Mouse (Mus musculus): ENCODE measurements around the gene Kcnk5.

Gene Kcnk5

DNA sequence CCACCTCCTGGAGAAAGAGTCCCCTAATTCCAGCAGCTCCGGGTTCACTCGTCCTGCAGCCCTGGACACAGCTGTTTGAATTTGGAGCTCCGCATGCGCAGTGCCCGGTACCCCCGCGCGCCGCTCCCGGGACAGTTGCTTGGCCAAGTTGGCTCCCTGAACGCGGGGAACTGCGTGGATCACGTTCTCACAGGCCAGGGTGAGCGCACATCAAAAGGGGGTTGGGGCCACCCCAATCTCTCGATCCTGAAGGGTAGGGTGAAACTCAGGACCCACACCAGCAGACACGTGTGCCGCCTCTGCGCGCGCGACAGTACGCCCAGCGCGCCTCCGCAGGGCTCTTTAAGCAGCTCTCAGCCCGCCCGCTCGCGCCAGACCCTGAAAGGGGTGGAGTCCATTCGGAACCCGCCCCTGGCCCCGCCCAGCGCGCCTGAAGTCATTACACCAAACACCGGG, at the start of gene Kcnk5:
Kcnk5 (minus strand) TSS at position 344 of the 456 bp plus-strand sequence.
- peak; percentile 82 for DNase-seq (ENCODE audit: low read depth, low spot score)

DNA sequence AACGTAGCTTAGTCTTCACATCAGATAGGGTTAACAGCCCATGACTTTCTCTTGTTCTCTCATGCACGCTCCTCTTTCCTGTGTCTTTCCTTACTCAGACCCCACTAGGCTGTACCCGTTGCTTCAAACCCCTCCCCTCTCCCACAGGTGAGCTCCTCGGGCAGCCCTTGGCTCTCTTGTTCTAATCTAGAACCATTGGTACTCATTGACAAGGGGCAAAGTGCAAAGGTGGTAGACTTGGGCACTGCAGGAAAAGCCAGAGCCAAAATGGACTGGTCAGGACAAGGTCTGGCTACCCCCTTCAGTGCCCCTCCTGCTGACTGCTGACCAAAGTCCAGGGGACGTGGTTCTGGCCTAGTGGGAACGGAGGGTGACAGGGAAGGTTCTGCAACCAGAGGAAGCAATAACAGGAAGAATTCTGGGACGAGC, 48.5 kb upstream of the Kcnk5 start:
- no peak for DNase-seq (ENCODE audit: low read depth, low spot score)

DNA sequence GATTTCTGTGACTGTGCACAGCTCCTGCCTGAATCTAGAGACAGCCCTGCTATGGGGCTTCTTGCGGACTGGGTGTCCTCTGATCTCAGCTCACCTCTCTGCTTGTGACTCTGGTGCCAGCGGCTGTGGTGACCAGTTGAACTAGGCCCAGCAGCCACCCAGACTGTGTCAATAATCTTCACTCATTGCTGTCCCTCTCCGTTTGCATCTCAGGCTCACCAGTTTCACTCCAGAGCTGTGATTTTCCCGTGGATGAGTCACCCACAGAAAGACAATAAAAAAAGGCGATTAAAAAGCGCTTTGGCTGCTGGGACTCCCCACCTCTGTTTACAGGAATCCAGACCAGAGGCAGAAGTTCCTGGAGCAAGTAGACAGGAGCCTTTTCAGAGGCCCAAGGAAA, 47.8 kb upstream of the Kcnk5 start:
- DNase-seq (ENCODE audit: low read depth, low spot score), result no peak

DNA sequence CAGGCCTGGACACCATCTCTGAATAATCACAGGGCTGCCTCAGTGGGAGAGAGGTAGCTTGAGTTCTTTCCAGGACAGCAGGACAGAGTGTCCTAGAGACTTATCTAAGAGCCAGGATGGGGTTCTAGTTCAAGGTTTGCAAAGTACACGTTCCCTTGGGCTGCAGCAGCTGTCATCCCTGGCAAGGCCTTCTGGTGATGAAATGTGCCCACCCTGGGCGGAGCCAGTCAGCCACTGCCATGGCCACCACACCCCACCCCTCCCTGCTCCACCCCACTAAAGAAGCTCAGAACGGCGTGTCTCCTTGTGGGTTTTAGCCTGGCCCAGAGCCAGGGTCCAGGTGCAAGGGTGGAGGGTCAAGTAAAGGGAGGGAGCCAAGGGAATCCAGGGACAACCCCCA, 46.7 kb upstream of the Kcnk5 start:
- no peak for DNase-seq (ENCODE audit: low read depth, low spot score)

DNA sequence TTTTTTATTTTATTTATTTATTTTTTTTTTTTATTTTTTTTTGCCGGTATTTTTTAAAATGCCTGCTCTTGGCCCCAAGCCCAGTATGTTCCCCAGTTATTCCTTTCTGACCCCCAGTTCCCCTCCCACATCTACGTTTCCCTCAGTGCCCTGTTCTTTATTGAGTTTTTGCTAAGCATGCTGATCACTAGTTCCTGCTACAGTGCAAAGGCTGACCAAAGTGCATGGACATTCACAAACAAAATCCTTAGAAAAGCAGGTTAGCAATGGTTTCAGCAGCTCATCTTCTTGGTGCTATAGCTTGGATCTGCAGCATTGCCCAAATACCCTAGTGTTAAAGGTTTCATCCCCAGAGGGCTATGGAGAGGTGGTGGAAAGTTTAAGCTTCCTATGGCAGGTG, 45.4 kb upstream of the Kcnk5 start:
- DNase-seq (ENCODE audit: low read depth, low spot score), result no peak

DNA sequence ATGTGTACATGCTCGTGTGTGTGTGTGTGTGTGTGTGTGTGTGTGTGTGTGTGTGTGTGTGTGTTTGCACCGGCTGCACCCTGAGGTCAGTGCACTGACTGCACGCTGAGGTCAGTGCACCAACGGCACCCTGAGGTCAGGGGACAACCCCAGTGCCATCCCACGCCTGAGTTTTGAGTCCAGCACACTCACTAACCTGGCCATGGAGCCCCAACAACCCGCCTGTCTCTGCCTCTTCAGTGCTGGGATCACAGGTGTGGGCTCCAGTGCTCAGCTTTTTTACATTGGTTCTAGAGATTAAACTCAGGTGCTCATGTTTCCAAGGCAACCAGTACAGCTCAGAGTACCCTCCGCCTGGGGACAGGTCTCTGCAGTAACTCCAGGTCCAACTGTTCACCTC, 44.9 kb upstream of the Kcnk5 start:
- no peak for DNase-seq (ENCODE audit: low read depth, low spot score)

DNA sequence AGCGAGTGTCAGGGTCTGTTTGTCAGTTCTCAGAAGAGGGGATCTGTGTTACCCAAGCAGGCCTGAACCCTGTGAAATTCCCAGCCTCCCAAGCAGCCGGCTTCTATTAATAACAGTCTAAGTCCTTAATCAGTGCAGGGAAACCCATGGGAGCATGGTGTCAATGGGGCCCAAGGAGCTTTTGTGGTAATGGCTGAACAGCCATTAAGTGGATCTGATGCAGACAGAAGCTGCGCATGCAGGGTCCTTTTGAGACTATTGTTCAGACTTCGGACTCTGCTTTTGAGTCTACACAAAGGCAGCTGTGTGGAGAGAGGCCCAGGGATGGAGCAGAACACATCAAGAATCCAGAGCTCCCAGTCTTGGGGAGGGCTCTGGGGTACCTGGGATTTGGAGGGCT, 43.9 kb upstream of the Kcnk5 start:
- peak; percentile 17 for DNase-seq (ENCODE audit: low read depth, low spot score)

DNA sequence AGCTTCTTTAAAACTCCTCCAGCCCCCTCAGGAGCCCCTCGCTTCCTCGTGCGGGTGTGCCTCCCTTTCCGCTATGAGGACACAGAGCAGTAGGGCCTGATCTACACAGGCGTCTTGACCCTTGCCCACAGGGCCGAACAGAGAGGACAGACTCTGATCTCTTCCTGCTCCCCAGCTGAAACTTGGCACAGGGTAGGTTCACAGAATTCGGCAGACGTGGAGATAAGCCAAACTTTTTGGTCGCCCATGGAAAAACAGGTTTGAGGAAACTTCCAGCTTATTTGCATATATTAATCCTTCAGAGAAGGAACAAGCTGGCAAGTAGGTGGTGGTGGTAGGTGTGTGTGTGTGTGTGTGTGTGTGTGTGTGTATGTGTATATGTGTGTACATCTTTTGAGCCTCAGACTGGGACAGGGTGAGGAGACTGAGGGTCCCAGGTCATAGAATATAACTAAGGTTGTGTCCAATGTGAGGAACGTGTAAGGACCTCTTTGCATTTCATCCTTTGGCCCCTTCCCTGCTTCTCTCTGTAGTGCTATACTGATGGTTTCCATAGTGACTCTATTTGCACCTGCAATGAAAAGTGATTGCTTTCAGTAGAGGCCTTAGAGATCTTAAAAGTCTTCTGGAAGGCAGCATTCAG, 43.1 kb upstream of the Kcnk5 start:
- DNase-seq (ENCODE audit: low read depth, low spot score), result no peak

DNA sequence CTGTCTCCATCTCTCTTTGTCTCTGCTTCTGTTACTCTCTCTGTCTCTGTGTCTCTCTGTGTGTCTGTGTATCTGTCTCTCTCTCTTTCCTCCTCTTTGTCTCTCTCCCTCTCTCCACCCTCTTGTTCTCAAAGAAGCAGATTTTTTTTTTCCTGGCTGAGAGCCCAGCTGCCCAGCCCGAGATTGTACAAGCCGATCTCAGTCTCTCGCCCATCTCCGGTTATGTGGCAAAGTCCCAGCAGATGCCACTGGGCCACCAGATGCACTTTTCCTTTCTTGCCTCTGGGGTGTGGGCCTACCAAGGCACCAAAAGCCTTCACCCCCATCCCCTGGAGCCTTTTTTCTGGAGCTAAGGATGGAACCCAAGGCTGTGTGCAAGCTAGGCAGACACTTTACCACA, 42.6 kb upstream of the Kcnk5 start:
- no peak for DNase-seq (ENCODE audit: low read depth, low spot score)

DNA sequence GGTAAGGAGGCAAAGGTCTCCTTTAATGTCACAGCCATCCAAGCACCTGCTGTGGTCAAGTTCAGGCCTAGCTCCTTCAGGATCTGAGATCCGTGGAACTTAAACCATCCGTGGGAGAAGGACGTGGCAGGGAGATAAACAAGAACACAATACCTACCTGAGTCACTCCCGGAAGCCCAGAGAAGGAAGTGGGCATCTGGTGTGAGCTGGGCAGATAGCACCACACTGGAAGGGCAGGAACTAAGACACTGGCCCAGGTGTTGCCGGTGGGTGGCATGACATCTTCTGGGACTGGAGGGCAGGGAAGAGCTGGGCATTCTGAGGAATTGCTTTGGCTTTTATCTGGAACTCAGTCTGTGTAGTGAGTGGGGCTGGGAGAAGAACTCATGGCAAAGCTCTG, 41.6 kb upstream of the Kcnk5 start:
- no peak for DNase-seq (ENCODE audit: low read depth, low spot score)

DNA sequence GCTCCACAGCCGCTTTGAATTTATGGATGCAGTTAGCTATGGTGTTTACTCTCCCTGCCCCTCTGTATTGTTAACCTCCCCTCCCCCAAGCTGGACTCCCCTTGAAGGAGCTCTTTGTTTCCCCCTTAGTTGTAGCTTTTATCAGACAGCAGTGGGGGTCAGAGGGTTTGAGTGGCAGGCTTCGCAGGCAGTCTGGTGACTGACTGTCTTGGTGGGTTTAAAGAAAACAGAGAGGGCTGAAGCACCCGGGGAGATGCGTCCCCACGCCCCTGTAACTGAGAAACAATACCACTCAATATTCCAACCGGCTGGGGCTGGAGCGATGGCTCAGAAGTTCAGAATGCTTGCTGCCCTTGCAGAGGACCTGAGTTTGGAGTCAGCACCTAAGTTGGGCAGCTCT, 39.5 kb upstream of the Kcnk5 start:
- no peak for DNase-seq (ENCODE audit: low read depth, low spot score)

DNA sequence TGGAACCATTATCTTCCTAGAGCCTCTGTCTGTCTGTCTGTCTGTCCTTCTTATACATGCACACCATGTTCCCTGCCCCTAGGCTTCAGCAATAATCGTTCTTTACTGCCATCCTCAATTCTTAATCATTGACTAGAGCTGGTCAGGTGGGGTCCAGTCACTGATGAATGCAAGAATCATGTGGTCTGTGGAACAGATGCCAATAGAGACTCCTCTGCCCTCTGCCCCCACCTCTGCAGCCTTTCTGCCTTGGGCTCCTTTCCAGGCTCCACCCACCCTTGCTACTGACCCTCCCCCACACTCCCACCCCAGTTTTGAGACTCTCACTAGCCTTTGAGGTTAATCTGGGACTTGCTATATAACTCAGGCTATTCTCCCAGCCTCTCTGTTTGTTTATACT, 38.2 kb upstream of the Kcnk5 start:
- no peak for DNase-seq (ENCODE audit: low read depth, low spot score)

DNA sequence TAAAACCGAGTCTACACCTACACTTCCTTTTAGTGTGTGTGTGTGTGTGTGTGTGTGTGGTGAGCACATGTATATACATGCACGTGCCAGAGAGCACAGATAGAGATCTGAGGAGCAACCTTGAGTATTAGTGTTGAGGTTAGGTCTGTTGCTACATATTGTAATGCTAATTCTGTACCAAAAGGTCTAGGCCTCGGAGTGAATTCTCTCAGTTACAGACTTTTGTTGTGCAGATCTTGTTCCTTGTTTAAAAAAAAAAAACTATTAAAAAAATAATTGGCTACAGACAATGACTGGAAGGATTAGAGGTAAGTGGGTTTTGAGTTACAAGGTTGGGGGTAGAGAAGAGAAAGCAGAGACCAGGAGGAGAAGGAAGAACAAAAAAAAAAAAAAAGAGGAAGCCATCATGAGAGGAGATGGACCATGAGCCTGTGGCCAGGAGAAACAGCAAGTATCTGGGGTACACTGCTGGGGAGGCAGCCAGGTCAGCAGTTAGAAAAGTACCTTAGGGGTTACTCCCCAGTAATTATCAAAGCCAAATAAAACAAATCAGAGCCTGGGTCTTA, 35.8 kb upstream of the Kcnk5 start:
- DNase-seq (ENCODE audit: low read depth, low spot score), result no peak

DNA sequence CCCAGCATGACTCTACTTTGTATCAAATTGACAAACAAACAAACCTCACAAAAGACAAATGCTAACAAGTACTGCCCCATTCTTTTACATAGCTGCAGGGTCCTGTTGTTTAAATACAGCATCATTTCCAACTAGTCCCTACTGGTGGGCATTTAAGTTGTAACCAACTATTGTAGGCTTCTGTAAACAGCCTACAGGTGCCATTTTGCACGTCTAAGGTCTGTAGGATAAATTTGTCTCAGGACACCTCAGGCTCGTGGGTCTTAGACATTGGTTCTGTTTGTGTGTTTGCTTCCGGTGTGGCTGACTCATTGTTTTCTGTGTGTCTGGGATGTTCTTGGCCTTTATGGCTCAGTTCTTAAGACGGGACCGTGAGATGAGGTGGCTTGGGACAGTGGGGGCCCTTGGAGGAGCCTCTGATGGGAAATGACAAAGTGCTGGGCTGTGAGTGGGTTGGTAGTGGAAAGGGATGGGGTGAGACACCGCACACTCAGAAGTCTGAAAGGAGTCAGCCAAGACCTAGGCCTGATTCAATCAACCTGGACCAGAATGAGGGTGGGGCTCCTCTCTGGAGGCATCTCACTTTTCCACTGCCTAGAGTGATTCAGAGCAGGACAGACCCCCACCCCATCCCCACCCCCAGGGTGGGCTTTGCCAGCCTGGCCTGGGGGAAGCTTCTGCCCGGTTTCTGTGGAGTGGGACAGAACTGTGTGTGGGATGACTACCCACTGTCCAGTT, 35.1 kb upstream of the Kcnk5 start:
- DNase-seq (ENCODE audit: low read depth, low spot score), result no peak

DNA sequence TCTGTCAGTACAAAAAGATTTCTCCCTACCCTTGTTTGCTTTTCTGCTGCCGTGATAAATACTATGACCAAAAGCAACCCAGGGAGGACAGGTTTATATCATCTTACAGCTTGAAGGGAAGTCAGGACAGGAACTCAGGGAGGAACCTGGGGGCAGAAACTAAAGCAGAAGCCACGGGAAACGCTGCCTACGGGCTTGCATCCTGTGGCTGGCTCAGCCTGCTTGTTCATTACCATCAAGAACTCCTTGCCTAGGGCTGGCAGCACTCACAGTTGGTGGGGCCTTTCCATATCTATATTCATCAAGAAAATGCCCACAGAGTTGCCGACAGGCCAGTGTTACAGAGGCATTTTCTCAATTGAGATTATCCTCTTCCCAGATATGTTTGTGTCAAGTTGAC, 34.2 kb upstream of the Kcnk5 start:
- no peak for DNase-seq (ENCODE audit: low read depth, low spot score)

DNA sequence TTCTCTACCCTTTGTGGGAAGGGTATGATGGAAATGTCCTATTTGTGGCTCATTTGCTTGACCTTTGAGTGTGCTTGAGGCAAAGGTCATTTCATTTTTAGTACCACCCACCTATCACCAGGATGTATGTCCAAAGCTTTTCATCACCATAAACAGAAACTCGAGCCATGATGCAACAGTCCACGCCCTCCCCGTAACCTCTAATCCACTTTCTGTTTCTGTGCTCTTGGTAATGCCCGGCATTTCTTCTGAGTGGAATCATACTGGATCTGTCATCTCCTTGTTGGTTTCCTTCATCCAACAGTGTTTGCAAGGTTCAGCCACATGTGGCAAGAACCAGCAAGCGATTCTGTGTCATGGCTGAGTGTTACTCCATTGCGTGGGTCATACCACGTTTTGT, 32.5 kb upstream of the Kcnk5 start:
- no peak for DNase-seq (ENCODE audit: low read depth, low spot score)

DNA sequence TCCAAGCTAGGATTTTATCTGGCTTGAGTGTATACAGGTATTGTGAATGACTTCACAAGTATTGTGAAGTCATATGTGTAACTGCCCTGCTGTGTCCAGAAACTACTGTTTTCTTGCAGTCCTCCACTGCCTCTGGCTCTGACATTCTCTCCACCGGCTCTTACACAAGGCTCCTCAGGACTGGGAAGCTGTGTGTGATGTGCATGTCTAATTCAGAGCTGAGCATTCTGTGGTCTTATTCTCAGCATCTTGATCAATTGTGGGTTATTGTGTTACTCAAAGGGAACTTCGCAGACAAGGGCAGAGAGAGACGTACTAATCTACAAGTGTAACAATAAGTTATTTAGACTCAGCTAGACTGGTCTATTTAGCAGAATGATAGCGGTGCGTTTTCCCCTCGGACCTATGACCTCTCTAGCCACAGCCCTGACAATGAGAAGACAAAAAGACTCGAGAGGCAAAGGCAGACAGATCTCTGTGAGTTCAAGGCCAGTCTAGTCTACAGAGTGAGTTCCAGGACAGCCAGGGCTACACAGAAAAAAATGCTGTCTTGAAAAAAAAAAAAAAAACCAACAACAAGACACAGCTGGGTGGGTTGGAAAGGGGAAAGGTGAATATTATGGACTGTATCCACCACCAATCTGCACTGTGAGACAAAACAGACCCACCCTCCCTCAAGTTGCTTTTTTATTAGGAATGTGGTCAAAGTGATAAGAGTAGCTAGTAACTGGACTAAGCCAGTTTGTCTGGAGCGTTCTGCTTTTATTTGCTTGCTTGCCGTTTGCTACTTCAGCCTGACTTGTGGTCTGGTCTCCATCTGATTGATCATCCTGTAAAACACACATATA, 30.4 kb upstream of the Kcnk5 start:
- DNase-seq (ENCODE audit: low read depth, low spot score), result no peak

DNA sequence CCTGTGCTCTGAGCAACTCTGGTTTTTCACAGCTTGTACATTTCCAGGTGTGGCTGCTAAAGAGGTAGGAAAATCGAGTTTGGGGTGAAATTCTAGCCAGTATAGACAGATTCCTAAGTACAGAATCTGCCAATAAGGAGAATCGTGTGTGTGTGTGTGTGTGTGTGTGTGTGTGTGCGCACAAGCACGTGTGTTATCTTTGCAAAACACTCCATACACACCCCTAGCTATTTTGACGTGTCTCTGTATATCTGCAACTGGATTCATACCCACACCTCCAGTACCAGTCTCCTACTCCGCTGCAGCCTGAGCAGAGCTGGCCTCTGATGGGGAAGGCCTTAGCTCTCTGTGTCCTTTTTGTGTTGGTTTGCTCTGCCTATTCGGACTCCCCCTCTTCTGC, 28.3 kb upstream of the Kcnk5 start:
- no peak for DNase-seq (ENCODE audit: low read depth, low spot score)

DNA sequence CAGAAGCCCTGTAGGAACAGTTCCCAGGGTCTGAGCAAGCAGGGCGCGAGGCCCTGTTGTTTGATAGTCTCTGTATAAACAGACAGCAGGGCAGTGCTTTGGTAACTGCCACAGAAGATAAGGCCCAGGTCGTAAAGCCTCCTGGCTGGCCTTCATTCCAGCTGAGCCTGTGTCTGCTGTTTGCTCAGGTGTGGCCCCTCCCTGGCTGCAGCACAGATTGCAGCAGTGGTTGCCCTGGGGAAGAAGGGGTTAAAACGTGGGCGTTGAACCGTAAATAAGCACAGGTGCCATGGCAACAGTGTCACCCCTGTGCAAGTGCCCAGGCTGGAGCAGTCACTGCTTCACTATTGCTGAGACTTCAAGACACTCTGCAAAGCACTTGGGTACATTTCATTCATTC, 26.8 kb upstream of the Kcnk5 start:
- no peak for DNase-seq (ENCODE audit: low read depth, low spot score)

DNA sequence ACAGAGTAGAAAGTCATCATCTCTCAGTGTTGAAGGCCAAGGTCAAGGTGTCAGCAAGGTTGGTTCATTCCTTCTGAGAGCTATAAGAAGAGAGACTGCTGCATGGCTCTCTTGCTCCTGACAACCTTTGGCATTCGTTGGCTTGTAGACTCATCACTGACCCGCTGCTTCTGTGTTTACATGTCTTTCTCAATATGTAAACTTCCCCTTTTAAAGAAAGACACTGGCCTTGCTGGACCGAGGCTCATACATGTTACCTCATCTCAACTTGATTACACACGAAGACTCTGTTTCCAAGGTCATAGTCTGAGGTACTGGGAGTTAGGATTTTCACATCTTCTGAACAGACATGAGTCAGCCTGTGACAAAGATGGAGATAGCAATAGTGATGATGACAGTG, 24.1 kb upstream of the Kcnk5 start:
- DNase-seq (ENCODE audit: low read depth, low spot score), result no peak

DNA sequence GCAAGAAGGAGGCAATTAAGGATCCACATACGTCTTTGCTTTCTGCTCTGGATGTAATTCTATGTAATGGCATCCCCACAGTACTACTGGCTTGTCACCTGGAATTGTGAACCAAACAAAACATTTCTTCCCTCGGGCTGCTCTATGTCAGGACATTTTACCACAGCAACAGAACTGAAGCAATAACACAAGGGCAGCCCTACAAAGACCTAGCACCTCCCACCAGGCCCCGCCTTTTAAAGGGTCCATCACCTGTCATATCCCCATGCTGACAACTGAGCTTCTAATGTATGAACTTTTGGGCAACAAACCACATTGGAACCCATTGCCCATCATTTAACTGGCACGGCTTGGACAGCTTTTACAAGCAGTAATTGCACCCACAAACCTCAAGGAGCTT, 21.7 kb upstream of the Kcnk5 start:
- no peak for DNase-seq (ENCODE audit: low read depth, low spot score)

DNA sequence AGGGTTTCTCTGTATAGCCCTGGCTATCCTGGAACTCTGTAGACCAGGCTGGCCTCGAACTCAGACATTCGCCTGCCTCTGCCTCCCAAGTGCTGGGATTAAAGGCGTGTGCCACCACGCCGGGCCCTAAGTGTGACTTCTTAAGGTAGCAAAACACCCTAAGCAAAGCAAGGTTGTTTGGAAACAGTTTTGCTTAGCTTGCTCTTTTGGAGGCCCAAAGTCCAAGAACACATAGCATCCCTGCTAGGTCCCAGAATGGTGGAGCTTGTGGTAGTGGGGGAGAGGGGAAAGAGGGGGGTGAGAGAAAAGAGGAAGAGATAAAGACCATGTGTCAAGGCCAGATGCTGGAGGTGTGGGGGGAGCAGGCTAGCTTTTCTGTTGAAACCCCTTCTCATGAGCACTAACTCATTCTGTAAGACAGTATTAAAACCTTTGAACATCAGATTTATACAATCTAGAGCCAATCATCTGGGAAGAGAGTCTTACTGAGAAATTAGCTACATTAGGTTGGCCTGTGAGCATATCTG, 21.1 kb upstream of the Kcnk5 start:
- DNase-seq (ENCODE audit: low read depth, low spot score), result no peak

All from embryo, embryonic 11.5 days (tissue).